Mouse (Mus musculus): ENCODE results near the gene Pax1.

DNA sequence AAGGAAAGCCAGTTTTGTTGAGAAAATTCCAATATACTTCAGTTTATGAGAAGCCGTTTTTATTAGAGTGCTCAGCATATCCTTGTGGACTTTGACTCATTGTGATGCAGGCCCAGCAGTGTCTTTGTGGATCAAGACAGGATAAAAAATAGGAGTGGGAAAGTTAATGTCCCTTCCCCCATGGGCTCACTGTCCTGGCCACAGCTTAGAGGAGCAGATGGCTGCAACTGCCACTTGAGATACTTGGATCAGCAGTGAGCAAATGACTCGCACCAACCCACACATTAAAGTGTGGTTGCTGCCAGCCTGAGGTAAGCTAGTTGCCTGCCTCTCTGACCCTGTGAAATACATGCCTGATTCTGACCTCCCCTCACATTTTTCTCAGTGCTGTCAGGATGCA, 29.0 kb upstream of the Pax1 start:
- TF ChIP-seq CTCF (IDR thresholded peaks at IDR 0.05; ENCODE audit: extremely low read depth, insufficient read length, insufficient replicate concordance, low read depth, low read length), result no peak
- TF ChIP-seq POLR2A (IDR thresholded peaks at IDR 0.05; ENCODE audit: low read depth, low read length), result no peak
